Mouse (Mus musculus): ENCODE data around the gene Snx20.

- TF ChIP-seq POLR2A (IDR thresholded peaks at IDR 0.05; ENCODE audit: borderline replicate concordance, extremely low read depth, low read depth, low read length) = no peak
- TF ChIP-seq CTCF (IDR thresholded peaks at IDR 0.05; ENCODE audit: insufficient read depth, low read length) = no peak
Measured at GRCm38 (mm10) chr8:88648322-88648721, 12.4 kb upstream of the Snx20 start.

Data from lung, adult 2 months (tissue).